Mouse (Mus musculus) C2C12 (cell line): ENCODE measurements at regions not wholly inside any gene's neighbourhood (a gene's known extent, or its start where the extent isn't known, plus 50 kb on each side); places are given as distances from the start of the nearest gene placed in this dataset.

Experiments
- H3K27me3 ChIP-seq: one replicate; pipeline ENCODE4 v1.6.1; 2011; ENCODE audit not compliant: control insufficient read depth, insufficient read depth, insufficient read length
- H3K36me3 ChIP-seq: one replicate; pipeline ENCODE4 v1.6.1; 2011; ENCODE audit not compliant: control insufficient read depth, insufficient read depth
- H3K4me3 ChIP-seq: one replicate; pipeline ENCODE4 v1.5.1; 2011; ENCODE audit warnings: mild to moderate bottlenecking, control low read depth; ENCODE audit not compliant: poor library complexity, insufficient read depth, severe bottlenecking
- H3K79me2 ChIP-seq: one replicate; pipeline ENCODE4 v1.6.1; 2011; ENCODE audit not compliant: control insufficient read depth, insufficient read depth
- H3K79me3 ChIP-seq: one replicate; pipeline ENCODE4 v1.6.1; 2011; ENCODE audit warnings: low read depth, control low read depth
- H3ac ChIP-seq: one replicate; pipeline ENCODE3; 2011; ENCODE audit warnings: low read depth; ENCODE audit not compliant: control insufficient read depth, insufficient read length
- CEBPB ChIP-seq: IDR thresholded peaks from one replicate; pipeline ENCODE4 v1.6.1; 2011; ENCODE audit warnings: low read depth, mild to moderate bottlenecking, control low read depth, moderate library complexity
- CTCF ChIP-seq: IDR thresholded peaks from one replicate; pipeline ENCODE4 v1.5.1; 2011; ENCODE audit not compliant: control insufficient read depth, insufficient read depth, insufficient read length
- FOSL1 ChIP-seq: IDR thresholded peaks from one replicate; pipeline ENCODE4 v1.8.0; 2011; ENCODE audit warnings: mild to moderate bottlenecking, low read length; ENCODE audit not compliant: poor library complexity, insufficient read depth, severe bottlenecking
- MAX ChIP-seq: IDR thresholded peaks from one replicate; pipeline ENCODE4 v1.6.1; 2011; ENCODE audit warnings: mild to moderate bottlenecking, control low read depth
- MYOD1 ChIP-seq: IDR thresholded peaks from one replicate; pipeline ENCODE4 v1.6.1; 2011; ENCODE audit warnings: low read depth; ENCODE audit not compliant: control insufficient read depth, insufficient read length
- MYOG ChIP-seq: IDR thresholded peaks from one replicate; pipeline ENCODE4 v1.6.1; 2011; ENCODE audit not compliant: control insufficient read depth, insufficient read length; ENCODE audit errors: extremely low read depth
- USF1 ChIP-seq: IDR thresholded peaks from one replicate; pipeline ENCODE4 v1.6.1; 2011; ENCODE audit warnings: low read depth, mild to moderate bottlenecking, control low read depth, moderate library complexity

DNA sequence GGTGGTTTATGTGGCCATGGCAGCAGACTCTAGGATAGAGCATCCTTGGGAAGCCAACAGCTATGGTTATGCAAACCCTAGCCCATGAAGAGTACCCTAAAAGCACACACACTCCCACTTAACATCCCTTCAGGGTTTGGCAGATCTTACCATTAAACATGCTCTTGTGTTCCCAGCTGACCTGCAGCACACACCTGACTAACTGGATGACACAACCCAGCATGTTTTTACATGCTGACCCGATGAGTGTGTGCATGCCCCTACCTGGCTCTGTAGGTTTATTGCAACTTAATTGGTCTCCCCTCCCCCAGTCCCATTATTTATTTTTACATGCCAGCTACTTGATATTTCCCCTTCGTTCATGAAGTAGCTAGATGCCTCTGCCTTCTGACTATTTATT lies 339.0 kb downstream of the Bcor start:
- Histone ChIP-seq H3ac (no peak overlapping the region), H3K36me3 (no peaks in the 10 kb centered on the region), H3K79me3 (no peaks in the 10 kb centered on the region), H3K79me2 (no peaks in the 10 kb centered on the region), H3K4me3 (no peak overlapping the region), H3K27me3 (no peaks in the 10 kb centered on the region)
- TF ChIP-seq CTCF (no peak), MYOG (no peak), FOSL1 (no peak), CEBPB (no peak), MYOD1 (no peak), USF1 (no peak), MAX (no peak)

DNA sequence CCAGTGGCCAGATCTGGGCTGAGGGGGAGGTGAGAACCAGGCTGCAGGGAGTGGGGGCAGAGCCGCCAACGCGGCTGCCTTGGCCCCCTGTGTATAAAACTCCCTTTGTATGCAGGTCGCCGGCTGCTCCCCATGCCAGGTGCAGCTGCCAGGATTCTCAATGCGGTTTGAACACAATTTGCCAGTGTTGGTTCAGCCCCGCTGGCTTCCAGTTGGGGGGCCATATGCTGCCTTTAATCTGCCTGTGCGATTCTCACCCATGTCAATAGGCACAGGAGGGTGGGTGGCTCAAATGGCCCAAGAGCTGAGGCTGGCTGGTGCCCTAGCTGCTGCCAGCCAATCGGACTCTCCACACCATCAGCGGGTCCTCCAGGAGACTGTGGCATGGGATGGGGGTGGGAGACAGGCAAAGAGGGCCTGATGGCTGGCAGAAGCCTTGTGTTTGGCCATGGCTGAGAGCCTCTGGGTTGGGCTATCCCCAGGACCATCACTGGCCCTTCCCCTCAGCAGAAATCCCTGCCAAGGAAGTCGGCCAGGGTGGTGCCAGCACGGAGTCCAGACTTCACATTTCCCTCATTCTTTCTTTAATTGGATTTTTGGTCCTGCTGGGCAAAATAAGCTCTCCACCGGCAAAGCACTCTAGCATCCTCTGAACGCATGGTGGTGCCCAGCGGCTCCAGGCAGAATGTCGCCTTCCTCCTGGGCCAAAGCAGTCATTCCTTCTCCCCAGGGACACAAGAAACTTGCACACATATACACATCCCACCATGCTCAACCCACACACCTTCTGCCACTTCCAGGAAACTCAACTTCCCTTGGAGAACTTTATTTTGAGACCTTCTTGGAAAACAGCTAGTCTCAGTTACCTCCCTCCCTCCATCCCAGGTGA lies 338.0 kb downstream of the Bcor start:
- no peaks in the 10 kb centered on the region for H3K27me3 ChIP-seq
- H3ac ChIP-seq: no peak overlapping the region
- no peak overlapping the region for H3K4me3 ChIP-seq
- no peaks in the 10 kb centered on the region for H3K79me3 ChIP-seq
- H3K36me3 ChIP-seq: no peaks in the 10 kb centered on the region
- no peaks in the 10 kb centered on the region for H3K79me2 ChIP-seq
- no peak for TF ChIP-seq MYOG
- no peak for TF ChIP-seq CTCF
- TF ChIP-seq MAX: no peak
- no peak for TF ChIP-seq CEBPB
- TF ChIP-seq USF1: no peak
- TF ChIP-seq MYOD1: no peak
- TF ChIP-seq FOSL1: no peak

DNA sequence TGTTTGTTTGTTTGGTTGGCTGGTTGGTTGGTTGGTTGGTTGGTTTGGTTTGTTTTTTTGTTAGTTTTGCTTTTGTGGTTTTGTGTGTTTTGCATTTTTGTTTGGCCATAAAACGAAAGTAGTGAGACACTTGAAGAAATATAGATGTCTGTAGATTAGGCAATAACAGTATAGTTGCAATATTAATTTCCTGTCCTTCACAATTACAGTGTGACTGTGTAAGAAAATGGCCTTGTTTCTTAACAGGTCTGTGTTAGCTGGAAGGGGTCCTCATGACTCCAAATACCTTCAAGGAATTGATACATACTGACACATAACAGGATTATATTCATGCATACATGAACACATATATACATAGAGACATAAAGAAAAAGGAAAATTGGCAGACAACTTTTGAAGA lies 334.2 kb downstream of the Bcor start:
- no peaks in the 10 kb centered on the region for H3K27me3 ChIP-seq
- no peak overlapping the region for H3K4me3 ChIP-seq
- TF ChIP-seq MYOD1 (no peak), USF1 (no peak), FOSL1 (no peak), MAX (no peak), CTCF (no peak), CEBPB (no peak), MYOG (no peak)
- no peaks in the 10 kb centered on the region for H3K79me3 ChIP-seq
- H3K79me2 ChIP-seq: no peaks in the 10 kb centered on the region
- H3ac ChIP-seq: no peak overlapping the region
- H3K36me3 ChIP-seq: no peaks in the 10 kb centered on the region

DNA sequence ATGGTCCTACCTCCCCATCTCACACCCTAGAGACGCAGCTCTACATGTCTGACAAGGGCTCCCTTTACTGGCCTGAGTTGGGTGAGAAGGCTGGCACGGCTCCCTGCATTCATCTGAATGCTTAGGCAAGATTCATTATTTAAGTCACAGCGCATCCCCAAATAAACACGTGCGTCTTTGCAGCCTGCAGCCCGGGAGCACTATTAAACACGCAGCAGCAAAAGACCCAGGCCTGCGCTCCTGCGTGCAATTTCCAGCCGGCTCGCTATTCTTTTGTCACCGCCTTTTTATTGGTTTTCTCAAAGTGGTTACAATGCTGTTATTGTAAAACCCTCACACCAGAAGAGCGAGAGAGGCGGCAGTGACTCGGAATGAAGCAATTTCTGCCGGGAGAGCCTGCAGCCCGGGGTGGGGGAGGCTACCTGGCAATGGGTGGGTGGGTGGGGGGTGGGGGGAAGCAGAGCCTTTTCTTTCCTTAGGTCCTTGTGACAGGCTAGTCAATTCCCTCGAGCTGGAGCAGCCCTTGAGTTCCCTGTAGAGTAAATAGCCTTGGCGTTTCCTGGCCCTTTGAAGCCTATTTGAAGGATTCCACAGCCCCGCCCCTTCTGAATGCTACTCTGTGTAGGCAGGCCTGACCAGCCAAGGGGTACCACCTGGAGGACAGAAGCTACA lies 333.3 kb downstream of the Bcor start:
- Histone ChIP-seq H3K36me3 (no peaks in the 10 kb centered on the region), H3ac (no peak overlapping the region), H3K79me2 (no peaks in the 10 kb centered on the region), H3K4me3 (no peak overlapping the region), H3K79me3 (no peaks in the 10 kb centered on the region), H3K27me3 (no peaks in the 10 kb centered on the region)
- TF ChIP-seq MYOD1: no peak
- no peak for TF ChIP-seq CTCF
- no peak for TF ChIP-seq MAX
- TF ChIP-seq FOSL1: no peak
- TF ChIP-seq CEBPB: no peak
- no peak for TF ChIP-seq MYOG
- TF ChIP-seq USF1: no peak

DNA sequence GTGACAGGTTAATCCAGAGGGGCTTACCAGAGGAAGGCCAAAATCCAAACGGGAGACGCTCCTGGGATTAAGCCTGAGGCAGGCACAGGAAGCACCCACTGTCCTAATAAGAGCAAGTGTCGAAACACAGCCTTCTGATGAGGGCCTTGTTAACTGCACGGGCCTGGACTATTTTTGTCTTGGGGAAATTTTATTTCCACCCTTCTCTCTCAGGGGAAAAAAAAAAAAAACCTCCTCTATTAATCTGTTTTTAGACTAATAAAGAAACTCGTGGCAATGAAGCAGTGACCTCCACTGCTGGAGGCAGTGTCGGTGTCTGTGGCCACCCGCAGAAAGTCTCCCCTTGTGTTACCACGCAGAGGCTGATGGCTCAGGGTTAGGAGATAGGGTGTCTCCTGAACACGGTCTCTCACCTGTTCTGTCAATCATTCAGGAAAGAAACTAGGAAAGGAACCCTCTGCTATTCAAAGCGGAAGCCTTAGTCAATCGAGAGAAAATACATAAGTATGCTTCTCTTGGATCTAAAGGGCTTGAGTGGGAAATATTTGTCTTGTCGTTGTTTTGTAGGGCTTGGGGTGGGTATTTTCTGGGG lies 330.6 kb downstream of the Bcor start:
- H3K79me3 ChIP-seq: no peaks in the 10 kb centered on the region
- H3K79me2 ChIP-seq: no peaks in the 10 kb centered on the region
- TF ChIP-seq USF1 (no peak), MAX (no peak)
- H3K36me3 ChIP-seq: no peaks in the 10 kb centered on the region
- no peak overlapping the region for H3ac ChIP-seq
- H3K27me3 ChIP-seq: no peaks in the 10 kb centered on the region
- no peak overlapping the region for H3K4me3 ChIP-seq

DNA sequence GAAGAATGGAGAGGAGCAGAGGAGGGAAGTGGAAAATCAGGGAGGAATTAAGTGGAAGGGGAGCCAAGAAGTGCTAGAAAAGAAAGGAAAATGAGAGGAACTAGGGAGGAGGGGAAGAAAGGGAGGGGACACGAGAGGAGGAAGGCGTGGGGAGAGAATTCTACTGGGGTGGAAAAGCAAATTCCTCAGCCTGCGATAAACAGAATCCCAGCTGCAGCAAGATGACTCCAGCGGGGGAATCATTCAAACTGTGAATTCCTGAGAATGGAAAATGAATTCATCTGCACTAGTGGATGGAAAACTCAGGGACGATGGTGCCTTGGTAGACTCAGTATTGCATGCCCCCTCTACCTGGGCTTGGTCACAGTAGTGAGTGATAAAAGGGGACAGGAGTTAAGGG lies 322.6 kb downstream of the Bcor start:
- Histone ChIP-seq H3K4me3 (no peak overlapping the region), H3K79me3 (no peaks in the 10 kb centered on the region), H3K79me2 (no peaks in the 10 kb centered on the region), H3K36me3 (no peaks in the 10 kb centered on the region), H3ac (no peak overlapping the region), H3K27me3 (no peaks in the 10 kb centered on the region)
- no peak for TF ChIP-seq CTCF
- no peak for TF ChIP-seq USF1
- no peak for TF ChIP-seq MAX
